Mouse (Mus musculus) retina, postnatal 1 day (tissue): Measurements from ENCODE around the gene Dst.
A peak's percentile ranks its signal among the peaks of the same experiment; 100 is the strongest.

Source experiments
- DNase-seq: peaks from one replicate; pipeline ENCODE4 v3.0.0-alpha.2; 2012

Gene Dst

GRCm38 (mm10) chr1:34246642-34246987 lies 338.6 kb downstream of the Dst start:
- DNase-seq, result no peak

GRCm38 (mm10) chr1:34251137-34251536 lies 343.1 kb downstream of the Dst start:
- DNase-seq, result no peak

GRCm38 (mm10) chr1:34252267-34252666 lies 344.2 kb downstream of the Dst start:
- no peak for DNase-seq

- DNase-seq, result no peak
Measured at GRCm38 (mm10) chr1:34253876-34254275, 345.9 kb downstream of the Dst start.

- DNase-seq, result no peak
Measured at GRCm38 (mm10) chr1:34259898-34260297, 351.9 kb downstream of the Dst start.

GRCm38 (mm10) chr1:34261011-34261410 lies 353.0 kb downstream of the Dst start:
- DNase-seq, result no peak

- no peak for DNase-seq
Measured at GRCm38 (mm10) chr1:34268520-34268919, 360.5 kb downstream of the Dst start.

- no peak for DNase-seq
Measured at GRCm38 (mm10) chr1:34269578-34269977, 361.6 kb downstream of the Dst start.

- DNase-seq, result no peak
Measured at GRCm38 (mm10) chr1:34273922-34274321, 365.9 kb downstream of the Dst start.

- DNase-seq, result no peak
Measured at GRCm38 (mm10) chr1:34275787-34276186, 367.8 kb downstream of the Dst start.

- no peak for DNase-seq
Measured at GRCm38 (mm10) chr1:34276756-34277155, 368.7 kb downstream of the Dst start.

GRCm38 (mm10) chr1:34277259-34277658 lies 369.2 kb downstream of the Dst start:
- no peak for DNase-seq

GRCm38 (mm10) chr1:34283502-34283901 lies 375.5 kb downstream of the Dst start:
- no peak for DNase-seq

GRCm38 (mm10) chr1:34284979-34285378 lies 377.0 kb downstream of the Dst start:
- DNase-seq, result no peak

- DNase-seq, result no peak
Measured at GRCm38 (mm10) chr1:34287731-34288130, 379.7 kb downstream of the Dst start.

- DNase-seq, result no peak
Measured at GRCm38 (mm10) chr1:34288181-34288580, 380.2 kb downstream of the Dst start.

GRCm38 (mm10) chr1:34288721-34289471 lies 380.9 kb downstream of the Dst start:
- no peak for DNase-seq

GRCm38 (mm10) chr1:34289472-34289748 lies 381.4 kb downstream of the Dst start:
- DNase-seq, result no peak

- no peak for DNase-seq
Measured at GRCm38 (mm10) chr1:34290321-34290720, 382.3 kb downstream of the Dst start.

- DNase-seq, result no peak
Measured at GRCm38 (mm10) chr1:34293198-34293597, 385.2 kb downstream of the Dst start.

GRCm38 (mm10) chr1:34297636-34298035 lies 389.6 kb downstream of the Dst start:
- DNase-seq, result no peak

- DNase-seq, result peak; percentile 49
Measured at GRCm38 (mm10) chr1:34298631-34299184, 390.7 kb downstream of the Dst start.

GRCm38 (mm10) chr1:34299507-34299906 lies 391.5 kb downstream of the Dst start:
- DNase-seq, result peak; percentile 30

GRCm38 (mm10) chr1:34300309-34300980 lies 392.4 kb downstream of the Dst start:
- no peak for DNase-seq

- DNase-seq, result no peak
Measured at GRCm38 (mm10) chr1:34304227-34304626, 396.2 kb downstream of the Dst start.
